Mouse (Mus musculus) urinary bladder, postnatal 0 days (tissue): ENCODE data around the gene Vamp1. TPM values are rescaled to one million over a fixed set of nuclear protein-coding genes. Genes with fewer than 3 reads are reported as not detected.

ENCODE experiments used
- microRNA-seq: library from miRNA; unstranded; fragments of <30 nt; microRNA quantifications from one replicate; pipeline ENCODE4, GENCODE M21; 2016
- polyA plus RNA-seq: library from polyadenylated mRNA; unstranded; fragments of >200 nt; fragmentation: Nextera tagmentation; extraction: Ambion mirVana; gene quantifications from 2 replicates; pipeline ENCODE4 v1.2.1, GENCODE M21; 2015

Gene Vamp1
- polyA plus RNA-seq: 2.8 and 3.3 TPM in 2 replicates

GRCm38 (mm10) chr6:125215148-125215954 is at the start of gene Vamp1:
Gene Vamp1 (plus strand): TSS chr6:125215551.

GRCm38 (mm10) chr6:125166051-125166751 is 49.1 kb upstream of the Vamp1 start, which contains the start of gene Gapdh:
Gene Gapdh (minus strand): TSS chr6:125166467.

GRCm38 (mm10) chr6:125191332-125192015 is 23.9 kb upstream of the Vamp1 start, which contains the start of the genes Ncapd2 and Mrpl51:
Gene Ncapd2 (minus strand): TSS chr6:125191701.
Gene Mrpl51 (plus strand): TSS chr6:125191801.

GRCm38 (mm10) chr6:125231117-125232044 is 16.0 kb downstream of the Vamp1 start, which contains the start of gene Tapbpl:
Gene Tapbpl (minus strand): TSS chr6:125231860.

GRCm38 (mm10) chr6:125236782-125237181 is 21.4 kb downstream of the Vamp1 start, which contains the start of gene Cd27:
Gene Cd27 (minus strand): TSS chr6:125237010.

GRCm38 (mm10) chr6:125285890-125286289 is 70.5 kb downstream of the Vamp1 start, which contains the start of gene Tuba3a:
Gene Tuba3a (minus strand): TSS chr6:125286042.

Small RNA genes within 50 kb of the gene (microRNA-seq; reads per million reads assigned to microRNA genes)
- gene Mir3098: not detected
- not detected for gene Mir8113

Other genes with a start within 250 kb of the Vamp1 start
- gene Pianp, start 218.9 kb upstream of the Vamp1 start, polyA plus RNA-seq: 7.8 and 10.2 TPM in 2 replicates
- 6.0 and 6.6 TPM in 2 replicates for gene Zfp384, start 206.4 kb upstream of the Vamp1 start, polyA plus RNA-seq
- 59.9 and 71.5 TPM in 2 replicates for gene Ing4, start 175.8 kb upstream of the Vamp1 start, polyA plus RNA-seq
- 2.3 and 3.2 TPM in 2 replicates for gene Acrbp, start 165.9 kb upstream of the Vamp1 start, polyA plus RNA-seq
- gene Lpar5, start 147.6 kb upstream of the Vamp1 start, polyA plus RNA-seq: 2.4 and 3.2 TPM in 2 replicates
- 31.8 and 32.9 TPM in 2 replicates for gene Chd4, start 119.6 kb upstream of the Vamp1 start, polyA plus RNA-seq
- gene Nop2, start 83.6 kb upstream of the Vamp1 start, polyA plus RNA-seq: 31.6 and 32.2 TPM in 2 replicates
- 6.4 and 7.9 TPM in 2 replicates for gene Iffo1, start 70.3 kb upstream of the Vamp1 start, polyA plus RNA-seq
- gene Gapdh, start 49.1 kb upstream of the Vamp1 start, polyA plus RNA-seq: 1,713 and 1,923 TPM in 2 replicates
- 13.4 and 20.9 TPM in 2 replicates for gene Ncapd2, start 23.9 kb upstream of the Vamp1 start, polyA plus RNA-seq
- 189 and 192 TPM in 2 replicates for gene Mrpl51, start 23.8 kb upstream of the Vamp1 start, polyA plus RNA-seq
- 8.8 and 9.1 TPM in 2 replicates for gene Tapbpl, start 16.3 kb downstream of the Vamp1 start, polyA plus RNA-seq
- 1.2 and 1.3 TPM in 2 replicates for gene Cd27, start 21.5 kb downstream of the Vamp1 start, polyA plus RNA-seq
- gene Tuba3a, start 70.5 kb downstream of the Vamp1 start, polyA plus RNA-seq: 0.26 and 0.28 TPM in 2 replicates
- 109 and 119 TPM in 2 replicates for gene Ltbr, start 98.3 kb downstream of the Vamp1 start, polyA plus RNA-seq
- 0.98 and 1.1 TPM in 2 replicates for gene Scnn1a, start 105.1 kb downstream of the Vamp1 start, polyA plus RNA-seq
- gene Tnfrsf1a, start 133.8 kb downstream of the Vamp1 start, polyA plus RNA-seq: 87.8 and 96.6 TPM in 2 replicates
- 6.4 and 6.6 TPM in 2 replicates for gene Plekhg6, start 165.2 kb downstream of the Vamp1 start, polyA plus RNA-seq